Mouse (Mus musculus) myocyte (in vitro differentiated cells): ENCODE measurements around the gene Exosc5.

Source experiments
- E2F4 ChIP-seq: IDR thresholded peaks from one replicate; pipeline ENCODE4 v1.6.1; 2011; ENCODE audit warnings: mild to moderate bottlenecking, control low read depth, moderate library complexity; ENCODE audit not compliant: insufficient read depth
- MAX ChIP-seq: IDR thresholded peaks from one replicate; pipeline ENCODE4 v1.6.1; 2011; ENCODE audit warnings: low read depth, mild to moderate bottlenecking, control low read depth
- MYOD1 ChIP-seq, 3 experiments: IDR thresholded peaks; one replicate each; pipeline ENCODE4 v1.6.1; 2011; ENCODE audit warnings: control low read depth in 2 of 3, low read depth in 2 of 3, mild to moderate bottlenecking in 2 of 3, moderate library complexity in 1 of 3; ENCODE audit not compliant: insufficient read length in 2 of 3, control insufficient read depth in 1 of 3
- MYOG ChIP-seq, 3 experiments: IDR thresholded peaks; one replicate each; pipeline ENCODE4 v1.6.1; 2011; ENCODE audit warnings: control low read depth in 2 of 3, low read depth in 2 of 3, mild to moderate bottlenecking in 2 of 3; ENCODE audit not compliant: insufficient read length in 2 of 3, control insufficient read depth in 1 of 3, insufficient read depth in 1 of 3
- POLR2A ChIP-seq: IDR thresholded peaks from one replicate; pipeline ENCODE4 v1.6.1; 2011; ENCODE audit warnings: low read depth, mild to moderate bottlenecking, control low read depth, moderate library complexity; ENCODE audit not compliant: insufficient read length
- POLR2AphosphoS2 ChIP-seq: IDR thresholded peaks from one replicate; pipeline ENCODE4 v1.6.1; 2011; ENCODE audit warnings: low read depth, control low read depth; ENCODE audit not compliant: insufficient read length
- SRF ChIP-seq: IDR thresholded peaks from one replicate; pipeline ENCODE4 v1.6.1; 2011; ENCODE audit warnings: low read depth; ENCODE audit not compliant: control insufficient read depth, insufficient read length
- TCF12 ChIP-seq: IDR thresholded peaks from one replicate; pipeline ENCODE4 v1.6.1; 2011; ENCODE audit warnings: mild to moderate bottlenecking, control low read depth; ENCODE audit not compliant: poor library complexity, insufficient read depth, severe bottlenecking
- TCF3 ChIP-seq: IDR thresholded peaks from one replicate; pipeline ENCODE4 v1.6.1; 2011; ENCODE audit warnings: low read depth, control low read depth; ENCODE audit not compliant: insufficient read length
- USF1 ChIP-seq: IDR thresholded peaks from one replicate; pipeline ENCODE4 v1.6.1; 2011; ENCODE audit warnings: low read depth, mild to moderate bottlenecking, control low read depth, moderate library complexity

DNA sequence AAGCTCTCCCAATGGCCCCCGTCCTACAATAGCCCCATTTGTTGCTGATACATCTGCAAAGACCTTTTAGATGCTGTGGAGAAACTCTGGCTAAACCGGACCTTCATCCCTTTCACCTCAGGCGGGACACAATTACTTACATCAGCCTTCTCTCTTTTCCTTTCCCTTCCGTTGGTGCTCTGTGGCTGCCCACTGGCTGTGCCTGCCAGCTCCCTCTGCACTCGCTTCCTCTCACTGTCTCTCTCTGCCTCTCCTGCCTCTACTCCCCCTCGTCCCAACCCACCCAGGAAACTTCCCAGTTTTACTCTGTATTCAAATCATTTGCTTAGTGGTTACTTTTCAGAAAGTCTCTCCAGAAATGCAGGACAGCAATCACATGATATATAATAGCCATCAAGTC is 48.9 kb upstream of the Exosc5 start:
- TF ChIP-seq POLR2A (no peak), E2F4 (no peak), POLR2AphosphoS2 (no peak), TCF3 (no peak), MAX (no peak), USF1 (no peak), TCF12 (no peak), MYOD1 (IDR thresholded peaks at IDR 0.05; ENCODE audit: control insufficient read depth in 1 of 3, insufficient read length in 2 of 3, low read depth in 2 of 3) (no peak), MYOG (IDR thresholded peaks at IDR 0.05; ENCODE audit: control insufficient read depth in 1 of 3, insufficient read depth in 1 of 3, insufficient read length in 2 of 3, low read depth in 2 of 3) (no peak), SRF (no peak)
